Mouse (Mus musculus) CD8-positive naive resting alpha-beta T cell, adult 57 days (primary cell): Measurements from ENCODE around the gene Maip1. TPM values are rescaled to one million over a fixed set of nuclear protein-coding genes. Genes with fewer than 3 reads are reported as not detected.

Experiments used
- total RNA-seq: library from RNA; stranded (reverse); gene quantifications from one replicate; pipeline ENCODE4 v1.2.4, GENCODE M21; 2023

Maip1 gene
- 13.9 TPM for total RNA-seq

DNA sequence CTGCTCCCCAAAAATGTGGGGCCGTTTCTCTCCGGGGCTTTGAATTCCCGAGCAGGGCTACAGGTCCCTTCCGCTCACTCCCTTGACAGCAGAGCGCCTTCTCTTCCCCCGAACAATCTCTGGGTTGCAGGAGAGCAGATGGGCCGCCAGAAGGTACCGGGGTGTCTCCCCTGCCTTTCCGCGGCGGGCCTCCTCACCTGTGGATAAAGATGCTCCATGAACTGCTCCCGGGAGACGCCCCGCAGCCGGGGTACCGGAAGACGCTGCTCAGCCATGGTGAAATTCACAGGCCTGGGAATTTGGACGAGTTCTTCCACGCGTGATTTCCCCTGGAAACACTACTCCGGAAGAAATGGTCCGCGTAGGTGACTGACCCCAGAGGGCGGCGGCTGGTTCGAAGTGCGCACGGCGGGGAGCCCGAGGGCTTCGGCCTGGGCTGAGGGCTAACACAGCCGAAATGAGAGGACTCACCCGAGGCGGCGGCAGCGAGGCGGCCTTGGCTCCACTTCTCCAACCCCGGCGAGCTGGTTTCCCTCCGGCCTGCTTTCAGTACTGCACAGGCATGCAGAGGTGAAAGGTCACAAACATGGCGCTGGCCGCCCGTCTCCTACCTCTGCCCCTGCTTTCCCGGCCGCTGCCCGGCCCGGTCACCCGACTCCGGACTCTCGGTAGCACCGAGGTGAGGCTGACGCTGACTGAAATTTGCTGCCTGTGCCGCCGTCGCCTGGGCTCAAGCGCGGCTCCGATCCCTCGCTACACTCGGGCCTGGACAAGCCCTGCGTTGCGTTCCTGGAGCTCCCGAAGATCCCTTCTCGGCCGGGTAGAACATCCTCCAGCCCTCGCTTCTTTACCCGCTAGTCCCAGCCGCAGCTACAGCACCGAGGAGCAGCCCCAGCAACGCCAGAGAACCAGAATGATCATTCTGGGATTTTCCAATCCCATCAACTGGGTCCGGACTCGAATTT lies at the start of gene Maip1, which contains the start of gene Tyw5:
Gene Maip1 (plus strand): TSS at position 142 of the 965 bp plus-strand sequence.
Gene Tyw5 (minus strand): TSS at position 915 of the 965 bp plus-strand sequence.

DNA sequence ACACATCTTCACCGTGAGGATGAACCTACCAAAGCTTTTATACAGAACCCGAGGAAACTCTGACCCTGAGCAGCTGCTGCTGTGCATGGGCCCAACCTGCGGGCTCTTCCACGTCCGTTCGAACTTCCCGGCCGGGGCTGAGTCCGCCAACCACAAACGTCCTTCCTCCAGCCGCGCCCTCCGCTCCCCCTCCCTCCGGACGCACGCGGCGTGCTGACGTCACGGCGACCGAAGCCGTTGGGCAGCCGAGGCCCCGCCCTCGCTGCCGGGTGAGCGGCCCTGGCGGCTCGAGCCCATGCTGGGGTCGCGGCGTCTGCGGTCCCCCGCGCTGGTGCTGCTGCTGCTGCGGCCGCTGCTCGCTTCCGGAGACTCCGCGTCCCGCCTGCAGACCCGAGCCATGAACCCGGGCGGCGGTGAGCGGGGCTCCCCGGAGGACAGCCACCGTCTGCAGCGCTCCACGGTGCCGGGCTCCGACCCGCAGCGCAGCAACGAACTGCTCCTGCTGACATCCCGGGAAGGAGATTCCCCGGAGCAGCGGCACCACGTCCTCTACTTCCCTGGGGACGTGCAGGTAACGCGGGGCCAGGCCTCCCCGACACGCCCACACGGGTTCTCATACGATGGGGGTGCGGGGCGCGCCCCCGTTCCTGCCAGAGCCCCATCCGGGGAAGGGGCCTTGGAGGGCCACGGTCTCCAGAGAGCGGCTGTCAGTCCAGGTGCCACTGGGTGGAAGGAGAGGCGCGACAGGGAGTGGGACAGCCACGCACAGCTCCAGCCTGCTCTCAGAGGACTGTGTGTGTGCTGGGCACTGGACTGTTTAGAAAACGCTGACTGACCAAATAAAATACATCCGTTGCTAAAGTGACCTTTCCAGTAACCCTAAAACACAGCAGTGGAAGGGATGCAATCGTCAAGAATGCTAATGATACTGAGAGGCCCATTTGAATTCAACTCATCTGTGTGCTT lies 28.5 kb upstream of the Maip1 start, which contains the start of gene 1700066M21Rik:
Gene 1700066M21Rik (plus strand): TSS at position 245 of the 966 bp plus-strand sequence.

Other genes starting within 250 kb of the Maip1 start
- 2.1 TPM for gene 1700066M21Rik, start 28.7 kb upstream of the Maip1 start, total RNA-seq
- gene Tyw5, start 773 bp downstream of the Maip1 start, total RNA-seq: 23.1 TPM